Mouse (Mus musculus) splenic B cell, adult 2 months (primary cell): ENCODE measurements at regions not wholly inside any gene's neighbourhood (a gene's known extent, or its start where the extent isn't known, plus 50 kb on each side); places are given as distances from the start of the nearest gene placed in this dataset.
A peak's percentile ranks its signal among the peaks of the same experiment; 100 is the strongest.

Source experiments
- DNase-seq: peaks from one replicate; pipeline ENCODE4 v3.0.0-alpha.2; 2011; ENCODE audit warnings: low read depth, low spot score
- H3K27me3 ChIP-seq: 2 replicates; pipeline ENCODE4 v1.6.1; 2012; ENCODE audit warnings: mild to moderate bottlenecking, low read length, moderate library complexity, mixed read lengths; ENCODE audit not compliant: control insufficient read depth, poor library complexity, insufficient read depth, severe bottlenecking
- H3K36me3 ChIP-seq: 2 replicates; pipeline ENCODE4 v1.6.1; 2012; ENCODE audit warnings: mild to moderate bottlenecking, low read length, moderate library complexity, mixed read lengths; ENCODE audit not compliant: control insufficient read depth, poor library complexity, insufficient read depth, severe bottlenecking

GRCm38 (mm10) chr1:157003034-157003433 lies 63.6 kb upstream of the Ralgps2 start:
- Histone ChIP-seq H3K27me3 (no peaks in the 10 kb centered on the region), H3K36me3 (no peaks in the 10 kb centered on the region)
- peak; percentile 56 for DNase-seq

- H3K36me3 ChIP-seq = no peaks in the 10 kb centered on the region
- no peak for DNase-seq
- H3K27me3 ChIP-seq = no peaks in the 10 kb centered on the region
Observed at GRCm38 (mm10) chr1:157002258-157002657, 62.8 kb upstream of the Ralgps2 start.

GRCm38 (mm10) chr1:157001008-157001660 lies 61.7 kb upstream of the Ralgps2 start:
- Histone ChIP-seq H3K27me3 (no peaks in the 10 kb centered on the region), H3K36me3 (no peaks in the 10 kb centered on the region)
- no peak for DNase-seq

GRCm38 (mm10) chr1:156999947-157000346 lies 60.5 kb upstream of the Ralgps2 start:
- no peak for DNase-seq
- Histone ChIP-seq H3K27me3 (no peaks in the 10 kb centered on the region), H3K36me3 (no peaks in the 10 kb centered on the region)

- Histone ChIP-seq H3K36me3 (no peaks in the 10 kb centered on the region), H3K27me3 (no peaks in the 10 kb centered on the region)
- no peak for DNase-seq
Observed at GRCm38 (mm10) chr1:156999272-156999671, 59.8 kb upstream of the Ralgps2 start.

GRCm38 (mm10) chr1:156997476-156998305 lies 58.3 kb upstream of the Ralgps2 start:
- H3K36me3 ChIP-seq = no peaks in the 10 kb centered on the region
- peak; percentile 51 for DNase-seq

GRCm38 (mm10) chr1:156997033-156997432 lies 57.6 kb upstream of the Ralgps2 start:
- H3K27me3 ChIP-seq = no peaks in the 10 kb centered on the region
- H3K36me3 ChIP-seq = no peaks in the 10 kb centered on the region
- no peak for DNase-seq

More at GRCm38 (mm10) chr1:156997476-156998305, 58.3 kb upstream of the Ralgps2 start:
- H3K27me3 ChIP-seq = no peaks in the 10 kb centered on the region

GRCm38 (mm10) chr1:156996084-156996880 lies 56.9 kb upstream of the Ralgps2 start:
- DNase-seq = peak; percentile 94
- Histone ChIP-seq H3K36me3 (no peaks in the 10 kb centered on the region), H3K27me3 (no peaks in the 10 kb centered on the region)

GRCm38 (mm10) chr1:156995180-156995951 lies 55.9 kb upstream of the Ralgps2 start:
- peak; percentile 62 for DNase-seq
- no peaks in the 10 kb centered on the region for H3K36me3 ChIP-seq

GRCm38 (mm10) chr1:156994644-156995016 lies 55.2 kb upstream of the Ralgps2 start:
- no peaks in the 10 kb centered on the region for H3K36me3 ChIP-seq
- DNase-seq = no peak
- H3K27me3 ChIP-seq = no peaks in the 10 kb centered on the region

More at GRCm38 (mm10) chr1:156995180-156995951, 55.9 kb upstream of the Ralgps2 start:
- no peaks in the 10 kb centered on the region for H3K27me3 ChIP-seq

- no peak for DNase-seq
- H3K36me3 ChIP-seq = no peaks in the 10 kb centered on the region
- no peaks in the 10 kb centered on the region for H3K27me3 ChIP-seq
Observed at GRCm38 (mm10) chr1:156994005-156994643, 54.7 kb upstream of the Ralgps2 start.

- Histone ChIP-seq H3K36me3 (no peaks in the 10 kb centered on the region), H3K27me3 (no peaks in the 10 kb centered on the region)
- no peak for DNase-seq
Observed at GRCm38 (mm10) chr1:156993105-156993504, 53.7 kb upstream of the Ralgps2 start.

GRCm38 (mm10) chr1:156992536-156992935 lies 53.1 kb upstream of the Ralgps2 start:
- no peaks in the 10 kb centered on the region for H3K36me3 ChIP-seq

More at GRCm38 (mm10) chr1:156992536-156992935, 53.1 kb upstream of the Ralgps2 start:
- DNase-seq = no peak
- no peaks in the 10 kb centered on the region for H3K27me3 ChIP-seq
